Comparison of ENCODE assay signal across 10 mouse cellular contexts in the genomic region with DNA sequence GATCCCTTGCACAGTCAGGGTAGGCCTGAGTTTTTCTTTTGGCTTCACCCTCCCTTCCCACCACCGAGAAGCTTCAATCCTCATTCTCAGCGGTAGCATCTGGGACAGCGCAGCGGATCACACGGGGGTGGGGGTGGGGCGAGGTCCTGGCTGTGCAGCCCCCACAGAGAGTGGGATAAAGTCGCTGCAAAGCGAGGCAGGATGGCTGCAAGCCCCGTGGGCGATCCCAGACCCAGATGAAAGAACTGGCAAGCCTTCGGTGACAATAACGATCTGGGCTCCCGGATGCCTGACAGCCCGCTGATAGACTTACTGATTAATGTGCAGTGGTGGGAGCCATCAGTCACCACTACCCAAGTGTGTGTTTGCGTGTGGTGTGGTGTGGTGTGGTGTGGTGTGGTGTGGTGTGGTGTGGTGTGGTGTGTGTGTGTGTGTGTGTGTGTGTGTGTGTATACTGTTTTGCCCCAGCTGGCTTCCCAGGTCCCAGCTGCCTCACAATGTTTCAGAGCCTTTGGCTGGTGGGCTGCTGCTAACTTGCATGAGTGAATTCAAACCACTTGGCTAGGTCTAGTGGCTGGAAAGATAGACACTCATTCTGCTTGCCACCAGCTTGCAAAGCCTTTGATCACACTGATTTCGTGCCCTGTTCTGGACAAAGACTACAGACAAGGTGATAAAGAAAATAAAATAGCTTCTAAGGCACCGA. TPM values are rescaled to one million over a fixed set of nuclear protein-coding genes. Genes with fewer than 3 reads are reported as not detected.
DNase-seq lines count a peak whose midpoint lies in the region; ATAC-seq and TF ChIP-seq lines count a peak whose summit lies in the region.
"Had no signal": no experiment of that assay in that cellular context is flagged by ENCODE, and none has a peak within 500 bp of the region (broad histone marks: within the 10 kb centered on the region; RNA-seq: fewer than 3 reads in every experiment).

No protein-coding gene starts in this region.

- H3K4me1 ChIP-seq in heart, postnatal 0 days (ENCODE audit: control insufficient read depth, insufficient read depth): peaks cover 10% of the 10 kb centered on the region; the same call in 1 of the 2 replicates
- peaks cover 5% of the 10 kb centered on the region for H3K4me1 ChIP-seq in hindbrain, embryonic 16.5 days (ENCODE audit: control insufficient read depth, insufficient read depth, low read depth, low read length)
- peaks cover 30% of the 10 kb centered on the region for H3K4me1 ChIP-seq in midbrain, embryonic 13.5 days (replicated peaks)

- no peak for ATAC-seq in heart, postnatal 0 days (ENCODE audit: insufficient read depth, low read depth)
- ATAC-seq in hindbrain, embryonic 16.5 days: peak; percentile 72
- peak; percentile 69 for ATAC-seq in midbrain, embryonic 13.5 days

- no peaks in the 10 kb centered on the region for H3K36me3 ChIP-seq in heart, postnatal 0 days (replicated peaks; ENCODE audit: control insufficient read depth, insufficient read depth, low read length)
- H3K36me3 ChIP-seq in hindbrain, embryonic 16.5 days (ENCODE audit: control insufficient read depth, insufficient read depth, low read length): no peaks in the 10 kb centered on the region
- no peaks in the 10 kb centered on the region for H3K36me3 ChIP-seq in midbrain, embryonic 13.5 days

- H3K4me3 ChIP-seq in heart, postnatal 0 days (ENCODE audit: low read depth, low read length): no peak overlapping the region
- no peak overlapping the region for H3K4me3 ChIP-seq in hindbrain, embryonic 16.5 days (ENCODE audit: low read length)
- 0 out of 2 replicates have a peak overlapping the region, but pooled peaks have one; percentile 9 for H3K4me3 ChIP-seq in midbrain, embryonic 13.5 days (replicated peaks)
- H3K4me3 ChIP-seq: myocyte had no signal

- no peak overlapping the region for H3K27ac ChIP-seq in heart, postnatal 0 days (ENCODE audit: low read depth)
- H3K27ac ChIP-seq in hindbrain, embryonic 16.5 days (ENCODE audit: low read depth, low read length): 0 out of 2 replicates have a peak overlapping the region, but pooled peaks have one; percentile 34
- 0 out of 2 replicates have a peak overlapping the region, but pooled peaks have one; percentile 35 for H3K27ac ChIP-seq in midbrain, embryonic 13.5 days

- TF ChIP-seq CTCF in heart, postnatal 0 days (IDR thresholded peaks at IDR 0.05; ENCODE audit: low read depth): no peak

- 19% methylated on average over 16 of the region's 17 CpGs for WGBS in heart, postnatal 0 days
- WGBS in hindbrain, embryonic 16.5 days: 13% methylated on average over 17 of the region's 17 CpGs
- 20% methylated on average over 17 of the region's 17 CpGs for WGBS in midbrain, embryonic 13.5 days

- 0 out of 2 replicates have a peak overlapping the region, but pooled peaks have one; percentile 33 for H3K9ac ChIP-seq in heart, postnatal 0 days (replicated peaks; ENCODE audit: low read depth, low read length)
- peak overlapping the region; percentile 45 for H3K9ac ChIP-seq in hindbrain, embryonic 16.5 days (ENCODE audit: low read depth, low read length)
- H3K9ac ChIP-seq in midbrain, embryonic 13.5 days (replicated peaks): no peak overlapping the region

- intact Hi-C loops in gastrocnemius, postnatal 36 days (cut with DNase I): no loop called here

- no peak for DNase-seq in heart, postnatal 0 days (ENCODE audit: low spot score)
- no peak for DNase-seq in heart, adult 8-10 months (ENCODE audit: low spot score)
- DNase-seq in embryo, embryonic 11 days: peak; percentile 39
- no peak for DNase-seq in gastrocnemius, postnatal 36 days
- DNase-seq in spleen, adult 12 weeks (ENCODE audit: low spot score): no peak
- DNase-seq in Muller cell, postnatal 12 days (ENCODE audit: inconsistent ontology term): no peak
- DNase-seq: thymus, postnatal 4 days had no signal

- H3K27me3 ChIP-seq in heart, postnatal 0 days (ENCODE audit: control insufficient read depth, insufficient read depth, low read length): 0 out of 2 replicates have a peak, but pooled peaks cover 4% of the 10 kb centered on the region
- H3K27me3 ChIP-seq in hindbrain, embryonic 16.5 days (replicated peaks; ENCODE audit: control insufficient read depth, insufficient read depth, low read length): no peaks in the 10 kb centered on the region
- 0 out of 2 replicates have a peak, but pooled peaks cover 4% of the 10 kb centered on the region for H3K27me3 ChIP-seq in midbrain, embryonic 13.5 days

- H3K4me2 ChIP-seq in heart, postnatal 0 days (ENCODE audit: low read depth, low read length): peak overlapping the region; percentile 39
- H3K4me2 ChIP-seq in hindbrain, embryonic 16.5 days (ENCODE audit: low read length): peak overlapping the region; percentile 46
- peak overlapping the region; percentile 46 for H3K4me2 ChIP-seq in midbrain, embryonic 13.5 days (replicated peaks)

- no peaks in the 10 kb centered on the region for H3K9me3 ChIP-seq in heart, postnatal 0 days (replicated peaks; ENCODE audit: control insufficient read depth, low read length)
- no peaks in the 10 kb centered on the region for H3K9me3 ChIP-seq in hindbrain, embryonic 16.5 days (ENCODE audit: control insufficient read depth, low read length)
- H3K9me3 ChIP-seq in midbrain, embryonic 13.5 days: no peaks in the 10 kb centered on the region

- TF ChIP-seq EP300 in heart, postnatal 0 days (IDR thresholded peaks at IDR 0.05; ENCODE audit: low read depth): no peak

RNA-seq across cellular contexts. Expression of a gene that starts 40.4 kb away (rescaled TPM):
- 11.8 and 17.0 TPM in 2 replicates for total RNA-seq in heart, postnatal 0 days (2014; rRNA removed; ENCODE audit: low replicate concordance)
- 19.5 and 19.7 TPM in 2 replicates for polyA plus RNA-seq in heart, postnatal 0 days (2015; fragmentation: Nextera tagmentation; extraction: Ambion mirVana)
- 10 to 100 TPM; 48.6 to 66.7 (median 51.4) TPM for total RNA-seq in heart, adult 8-10 months (2022)
- polyA plus RNA-seq in hindbrain, embryonic 16.5 days (2015; fragmentation: Nextera tagmentation; extraction: Ambion mirVana): 7.3 and 8.9 TPM in 2 replicates
- 3.3 and 3.4 TPM in 2 replicates for polyA plus RNA-seq in midbrain, embryonic 13.5 days (2015; fragmentation: Nextera tagmentation; extraction: Ambion mirVana)
- 100 to 1,000 TPM in 1 of 2 experiments, 10 to 100 TPM in 1; 71.8 to 106 TPM for total RNA-seq in gastrocnemius, postnatal 36 days (2021)
